Mouse (Mus musculus) forebrain, embryonic 14.5 days (tissue): ENCODE results near the gene Bicc1. TPM values are rescaled to one million over a fixed set of nuclear protein-coding genes. Genes with fewer than 3 reads are reported as not detected.

Source experiments
- ATAC-seq: fragments of 200-750 bp; cut with Nextera tagmentation; 2 replicates; pipeline ENCODE4 v1.8.0; 2017; ENCODE audit warnings: mild to moderate bottlenecking, moderate library complexity
- DNase-seq: peaks from one replicate; pipeline ENCODE4 v3.0.0-alpha.2; 2015; ENCODE audit warnings: low spot score
- H3K27ac ChIP-seq: fragments of 300-500 bp; sonication (generic); 2 replicates; pipeline ENCODE4 v1.5.1; 2014; ENCODE audit warnings: low read depth, mild to moderate bottlenecking, control low read depth, low read length, moderate library complexity
- H3K27me3 ChIP-seq: fragments of 300-500 bp; sonication (generic); replicated peaks from 2 replicates; pipeline ENCODE4 v1.6.1; 2014; ENCODE audit warnings: low read length, control low read depth, mixed read lengths; ENCODE audit not compliant: control insufficient read depth, insufficient read depth
- H3K36me3 ChIP-seq: fragments of 300-500 bp; sonication (generic); 2 replicates; pipeline ENCODE4 v1.6.1; 2014; ENCODE audit warnings: low read length, control low read depth; ENCODE audit not compliant: control insufficient read depth, insufficient read depth
- H3K4me1 ChIP-seq: fragments of 300-500 bp; sonication (generic); 2 replicates; pipeline ENCODE4 v1.6.1; 2014; ENCODE audit warnings: antibody characterized with exemption, low read length, control low read depth; ENCODE audit not compliant: control insufficient read depth, insufficient read depth
- H3K4me2 ChIP-seq: fragments of 300-500 bp; sonication (generic); 2 replicates; pipeline ENCODE4 v1.6.1; 2014; ENCODE audit warnings: mild to moderate bottlenecking, control low read depth, low read length
- H3K4me3 ChIP-seq: fragments of 300-500 bp; sonication (generic); 2 replicates; pipeline ENCODE4 v1.5.1; 2014; ENCODE audit warnings: low read depth, low read length, control low read depth
- H3K9ac ChIP-seq: fragments of 300-500 bp; sonication (generic); 2 replicates; pipeline ENCODE4 v1.6.1; 2014; ENCODE audit warnings: mild to moderate bottlenecking, low read length, control low read depth, moderate library complexity
- H3K9me3 ChIP-seq: fragments of 300-500 bp; sonication (generic); replicated peaks from 2 replicates; pipeline ENCODE4 v1.6.1; 2016; ENCODE audit warnings: low read length, control low read depth, mixed read lengths; ENCODE audit not compliant: control insufficient read depth
- WGBS: fragments of 180-500 bp; shearing (Covaris S2); extraction: QIAGEN DNeasy Blood & Tissue Kit; methylation state at CpG from one replicate; pipeline ENCODE4 v1.1.7; 2014; 5-methylcytosine and 5-hydroxymethylcytosine counted together
- polyA plus RNA-seq: library from polyadenylated mRNA; unstranded; fragments of >200 nt; fragmentation: Nextera tagmentation; extraction: Ambion mirVana; gene quantifications from 2 replicates; pipeline ENCODE4 v1.2.1, GENCODE M21; 2014

Bicc1 gene
- polyA plus RNA-seq, 1 experiment from 2014 or later = 3.2 TPM

GRCm38 (mm10) chr10:71150486-71150885 lies 9.0 kb downstream of the Bicc1 start:
- H3K4me3 ChIP-seq = no peak overlapping the region
- DNase-seq (no peak), ATAC-seq (no peak)
- H3K9ac ChIP-seq = no peak overlapping the region
- no peak overlapping the region for H3K4me2 ChIP-seq
- no peaks in the 10 kb centered on the region for H3K9me3 ChIP-seq
- H3K4me1 ChIP-seq = no peaks in the 10 kb centered on the region
- WGBS = 90% methylated on average over 2 of the region's 2 CpGs
- no peaks in the 10 kb centered on the region for H3K36me3 ChIP-seq
- H3K27me3 ChIP-seq = no peaks in the 10 kb centered on the region
- no peak overlapping the region for H3K27ac ChIP-seq

- H3K27ac ChIP-seq = no peak overlapping the region
- no peaks in the 10 kb centered on the region for H3K9me3 ChIP-seq
- DNase-seq (no peak), ATAC-seq (no peak)
- no peak overlapping the region for H3K4me3 ChIP-seq
- WGBS = 87% methylated on average over 5 of the region's 5 CpGs
- H3K4me1 ChIP-seq = no peaks in the 10 kb centered on the region
- H3K27me3 ChIP-seq = no peaks in the 10 kb centered on the region
- no peak overlapping the region for H3K4me2 ChIP-seq
- H3K36me3 ChIP-seq = no peaks in the 10 kb centered on the region
- H3K9ac ChIP-seq = no peak overlapping the region
These were observed 10.4 kb downstream of the Bicc1 start for GRCm38 (mm10) chr10:71148951-71149603.

- Histone ChIP-seq H3K4me2 (no peak overlapping the region), H3K27ac (no peak overlapping the region), H3K4me3 (no peak overlapping the region), H3K9ac (no peak overlapping the region), H3K4me1 (no peaks in the 10 kb centered on the region), H3K9me3 (no peaks in the 10 kb centered on the region), H3K27me3 (no peaks in the 10 kb centered on the region), H3K36me3 (no peaks in the 10 kb centered on the region)
- WGBS = 93% methylated on average over 9 of the region's 9 CpGs
- no peak for ATAC-seq
- no peak for DNase-seq
These were observed 11.3 kb downstream of the Bicc1 start for GRCm38 (mm10) chr10:71148226-71148625.

GRCm38 (mm10) chr10:71146681-71147615 lies 12.6 kb downstream of the Bicc1 start:
- no peaks in the 10 kb centered on the region; the same call in 1 of the 2 replicates for H3K9me3 ChIP-seq
- no peaks in the 10 kb centered on the region for H3K27me3 ChIP-seq
- no peak for DNase-seq
- no peak overlapping the region for H3K9ac ChIP-seq
- H3K36me3 ChIP-seq = no peaks in the 10 kb centered on the region
- H3K4me3 ChIP-seq = no peak overlapping the region
- ATAC-seq = no peak
- no peaks in the 10 kb centered on the region for H3K4me1 ChIP-seq
- no peak overlapping the region for H3K4me2 ChIP-seq
- 77% methylated on average over 15 of the region's 15 CpGs for WGBS
- no peak overlapping the region for H3K27ac ChIP-seq

GRCm38 (mm10) chr10:71145801-71146200 lies 13.7 kb downstream of the Bicc1 start:
- DNase-seq (no peak), ATAC-seq (no peak)
- Histone ChIP-seq H3K4me2 (no peak overlapping the region), H3K36me3 (no peaks in the 10 kb centered on the region), H3K9ac (no peak overlapping the region), H3K4me3 (no peak overlapping the region), H3K27ac (no peak overlapping the region), H3K27me3 (no peaks in the 10 kb centered on the region), H3K9me3 (no peaks in the 10 kb centered on the region; the same call in 1 of the 2 replicates), H3K4me1 (no peaks in the 10 kb centered on the region)
- 57% methylated on average over 11 of the region's 11 CpGs for WGBS

- no peaks in the 10 kb centered on the region for H3K27me3 ChIP-seq
- H3K36me3 ChIP-seq = no peaks in the 10 kb centered on the region
- no peak overlapping the region for H3K9ac ChIP-seq
- H3K4me2 ChIP-seq = no peak overlapping the region
- no peaks in the 10 kb centered on the region for H3K4me1 ChIP-seq
- DNase-seq (no peak), ATAC-seq (no peak)
- no peak overlapping the region for H3K27ac ChIP-seq
- no peak overlapping the region for H3K4me3 ChIP-seq
- no peaks in the 10 kb centered on the region; the same call in 1 of the 2 replicates for H3K9me3 ChIP-seq
- WGBS = 99% methylated on average over 4 of the region's 4 CpGs
These were observed 15.3 kb downstream of the Bicc1 start for GRCm38 (mm10) chr10:71144191-71144590.

- DNase-seq = no peak
- ATAC-seq = no peak
These were observed 16.9 kb downstream of the Bicc1 start for GRCm38 (mm10) chr10:71142568-71142967.

GRCm38 (mm10) chr10:71140281-71140845 lies 19.1 kb downstream of the Bicc1 start:
- WGBS = 85% methylated on average over 6 of the region's 6 CpGs
- Histone ChIP-seq H3K36me3 (no peaks in the 10 kb centered on the region), H3K27me3 (no peaks in the 10 kb centered on the region), H3K9me3 (no peaks in the 10 kb centered on the region; the same call in 1 of the 2 replicates), H3K9ac (no peak overlapping the region), H3K4me2 (no peak overlapping the region), H3K4me1 (no peaks in the 10 kb centered on the region), H3K4me3 (no peak overlapping the region), H3K27ac (no peak overlapping the region)
- ATAC-seq (no peak), DNase-seq (no peak)

More at GRCm38 (mm10) chr10:71142568-71142967, 16.9 kb downstream of the Bicc1 start:
- H3K36me3 ChIP-seq = no peaks in the 10 kb centered on the region
- no peaks in the 10 kb centered on the region for H3K4me1 ChIP-seq
- no peaks in the 10 kb centered on the region; the same call in 1 of the 2 replicates for H3K9me3 ChIP-seq
- H3K9ac ChIP-seq = no peak overlapping the region
- no peak overlapping the region for H3K27ac ChIP-seq
- no peaks in the 10 kb centered on the region for H3K27me3 ChIP-seq
- 92% methylated on average over 2 of the region's 2 CpGs for WGBS
- H3K4me3 ChIP-seq = no peak overlapping the region
- no peak overlapping the region for H3K4me2 ChIP-seq
